Comparison of ENCODE assay signal across 8 mouse cellular contexts in the genomic region with DNA sequence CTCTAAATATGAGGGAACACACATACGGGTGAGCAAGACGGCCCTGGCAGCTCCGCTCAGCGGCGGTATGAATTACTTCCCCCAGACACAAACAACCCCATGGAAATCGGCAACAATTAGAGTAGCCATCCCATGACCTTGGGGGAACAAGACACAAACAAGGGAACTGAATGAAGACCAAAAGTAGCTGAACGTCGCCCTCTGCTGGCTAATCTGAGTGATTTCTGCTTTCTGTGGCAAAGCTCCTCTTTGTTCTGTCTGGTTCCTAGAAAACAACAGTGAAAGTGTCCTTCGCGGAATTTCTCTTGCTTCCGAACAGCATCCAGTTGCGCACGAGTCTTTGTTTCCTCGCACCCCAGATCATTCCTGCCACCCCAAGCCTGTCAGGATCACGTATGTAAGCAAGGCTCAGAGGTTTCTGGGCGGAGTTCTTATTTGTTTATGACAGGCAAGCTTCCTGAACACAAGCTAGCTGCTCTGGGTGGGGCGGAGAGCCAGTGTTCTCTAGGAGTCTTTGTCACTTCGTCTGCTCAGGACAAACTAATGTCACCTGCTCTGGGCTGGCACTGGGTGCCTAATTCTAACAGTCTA. TPM values are rescaled to one million over a fixed set of nuclear protein-coding genes. Genes with fewer than 3 reads are reported as not detected.
DNase-seq lines count a peak whose midpoint lies in the region; ATAC-seq and TF ChIP-seq lines count a peak whose summit lies in the region.

A gene (plus strand): TSS at position 216 of the 591 bp plus-strand sequence.

- H3K4me3 ChIP-seq in ES-E14 (ENCODE audit: insufficient read depth in 1 of 2, low read depth in 1 of 2, low read length in 2 of 2, poor library complexity in 1 of 2, severe bottlenecking in 1 of 2): peak within 1 kb of the TSS; percentile 29 to 42; a peak in 3 of 4 replicates
- peak within 1 kb of the TSS; percentile 53 for H3K4me3 ChIP-seq in heart, postnatal 0 days (ENCODE audit: low read depth, low read length)
- peak within 1 kb of the TSS; percentile 27 for H3K4me3 ChIP-seq in lung, embryonic 14.5 days (ENCODE audit: low read depth, low read length)
- peak within 1 kb of the TSS; percentile 40 for H3K4me3 ChIP-seq in neural tube, embryonic 15.5 days (replicated peaks)

- ATAC-seq in erythroid progenitor cell, adult 5-6 weeks (replicated peaks; ENCODE audit: low FRiP score, poor library complexity, severe bottlenecking): peak; percentile 69
- peak; percentile 71 for ATAC-seq in heart, postnatal 0 days (ENCODE audit: insufficient read depth, low read depth)
- peak; percentile 45 for ATAC-seq in lung, embryonic 14.5 days (ENCODE audit: insufficient read depth)
- peak; percentile 70 for ATAC-seq in neural tube, embryonic 15.5 days (ENCODE audit: low FRiP score)

- peak; percentile 89 for DNase-seq in ES-E14 (ENCODE audit: low read depth, low spot score)
- DNase-seq in brain, adult 2 months (ENCODE audit: low read depth, low spot score): peak; percentile 91
- DNase-seq in heart, postnatal 0 days (ENCODE audit: low spot score): peak; percentile 88
- peak; percentile 71 to 72 for DNase-seq in kidney, postnatal 25 days
- peak; percentile 93 for DNase-seq in lung, embryonic 14.5 days
- DNase-seq in thymus, postnatal 0 days (ENCODE audit: low spot score): peak; percentile 84

- H3K4me1 ChIP-seq in ES-E14 (ENCODE audit: control insufficient read depth in 2 of 2, insufficient read depth in 2 of 2, low read length in 2 of 2, poor library complexity in 1 of 2): peaks cover 0 to 5% of the 10 kb centered on the region in 2 experiments; a peak in 1 of 4 replicates
- H3K4me1 ChIP-seq in heart, postnatal 0 days (ENCODE audit: control insufficient read depth, insufficient read depth): peaks cover 39% of the 10 kb centered on the region
- H3K4me1 ChIP-seq in lung, embryonic 14.5 days (ENCODE audit: insufficient read depth): peaks cover 14% of the 10 kb centered on the region; the same call in 1 of the 2 replicates
- peaks cover 64% of the 10 kb centered on the region for H3K4me1 ChIP-seq in neural tube, embryonic 15.5 days

- H3K27ac ChIP-seq in ES-E14 (ENCODE audit: insufficient read depth, low read depth, low read length, poor library complexity, severe bottlenecking): no peak within 1 kb of the TSS
- H3K27ac ChIP-seq in heart, postnatal 0 days (ENCODE audit: low read depth): peak within 1 kb of the TSS; percentile 94
- H3K27ac ChIP-seq in lung, embryonic 14.5 days (ENCODE audit: low read depth): peak within 1 kb of the TSS; percentile 47
- H3K27ac ChIP-seq in neural tube, embryonic 15.5 days (replicated peaks): peak within 1 kb of the TSS; percentile 83

- in situ Hi-C loops in ES-E14 (cut with MboI; ENCODE audit: low sequenced_read_pairs in 2 of 2, unreplicated experiment in 2 of 2): loop anchor here (5.0 kb wide), 1 partner anchor 187 kb away; no protein-coding TSS in a partner anchor

- no peaks in the 10 kb centered on the region for H3K36me3 ChIP-seq in ES-E14 (ENCODE audit: control insufficient read depth, insufficient read depth, low read length, poor library complexity, severe bottlenecking)
- H3K36me3 ChIP-seq in heart, postnatal 0 days (replicated peaks; ENCODE audit: control insufficient read depth, insufficient read depth, low read length): no peaks in the 10 kb centered on the region
- H3K36me3 ChIP-seq in lung, embryonic 14.5 days (ENCODE audit: insufficient read depth): no peaks in the 10 kb centered on the region
- H3K36me3 ChIP-seq in neural tube, embryonic 15.5 days: 0 out of 2 replicates have a peak, but pooled peaks cover 5% of the 10 kb centered on the region

- TF ChIP-seq CTCF in heart, postnatal 0 days (IDR thresholded peaks at IDR 0.05; ENCODE audit: low read depth): peak; percentile 84
- TF ChIP-seq CTCF in lung, embryonic 14.5 days (IDR thresholded peaks at IDR 0.05; ENCODE audit: low read depth): peak; percentile 83

- WGBS in heart, postnatal 0 days: 4% methylated on average over 18 of the region's 18 CpGs
- WGBS in lung, embryonic 14.5 days: 2% methylated on average over 18 of the region's 18 CpGs
- WGBS in neural tube, embryonic 15.5 days: 2% methylated on average over 18 of the region's 18 CpGs

- H3K9me3 ChIP-seq in ES-E14 (ENCODE audit: control insufficient read depth, insufficient read depth, low read depth, low read length): no peaks in the 10 kb centered on the region
- no peaks in the 10 kb centered on the region for H3K9me3 ChIP-seq in heart, postnatal 0 days (replicated peaks; ENCODE audit: control insufficient read depth, low read length)
- no peaks in the 10 kb centered on the region for H3K9me3 ChIP-seq in lung, embryonic 14.5 days (ENCODE audit: low read depth, low read length)
- H3K9me3 ChIP-seq in neural tube, embryonic 15.5 days (replicated peaks): no peaks in the 10 kb centered on the region

- H3K27me3 ChIP-seq in heart, postnatal 0 days (ENCODE audit: control insufficient read depth, insufficient read depth, low read length): no peaks in the 10 kb centered on the region
- H3K27me3 ChIP-seq in lung, embryonic 14.5 days (ENCODE audit: insufficient read depth, low read length): no peaks in the 10 kb centered on the region
- no peaks in the 10 kb centered on the region for H3K27me3 ChIP-seq in neural tube, embryonic 15.5 days (replicated peaks)

- peak within 1 kb of the TSS; percentile 66 for H3K4me2 ChIP-seq in heart, postnatal 0 days (ENCODE audit: low read depth, low read length)
- peak within 1 kb of the TSS; percentile 60 for H3K4me2 ChIP-seq in lung, embryonic 14.5 days
- H3K4me2 ChIP-seq in neural tube, embryonic 15.5 days: peak within 1 kb of the TSS; percentile 55

- TF ChIP-seq EP300 in heart, postnatal 0 days (IDR thresholded peaks at IDR 0.05; ENCODE audit: low read depth): peak; percentile 74

- H3K9ac ChIP-seq in ES-E14 (ENCODE audit: insufficient read depth, low read depth, low read length, poor library complexity, severe bottlenecking): peak within 1 kb of the TSS; percentile 27; the same call in 1 of the 2 replicates
- peak within 1 kb of the TSS; percentile 64 for H3K9ac ChIP-seq in heart, postnatal 0 days (replicated peaks; ENCODE audit: low read depth, low read length)
- peak within 1 kb of the TSS; percentile 59 for H3K9ac ChIP-seq in lung, embryonic 14.5 days
- H3K9ac ChIP-seq in neural tube, embryonic 15.5 days (replicated peaks): peak within 1 kb of the TSS; percentile 54

TF ChIP-seq in ES-E14, 5 proteins besides CTCF, POLR2A, EP300 and RAD21:
- TF ChIP-seq ZC3H11A (IDR thresholded peaks at IDR 0.05; ENCODE audit: borderline replicate concordance, low read depth, low read length): peak; percentile 84
- no peak for TF ChIP-seq ZNF384 (IDR thresholded peaks at IDR 0.05; ENCODE audit: low read depth, low read length)
- TF ChIP-seq MAFK (IDR thresholded peaks at IDR 0.05; ENCODE audit: insufficient read depth, low read depth, low read length): 0 out of 2 replicates have a peak, but pooled peaks have one; percentile 16

RNA-seq across cellular contexts. Expression of the gene that starts here (rescaled TPM):
- total RNA-seq in ES-E14 (2012; rRNA removed): 0.11 TPM in 1 of 2 replicates, not detected in the other
- total RNA-seq in erythroid progenitor cell, adult 5-6 weeks (2015; ENCODE audit: low replicate concordance): 96.2 and 117 TPM in 2 replicates
- 128 and 171 TPM in 2 replicates for total RNA-seq in erythroid progenitor cell, adult 5-6 weeks (2017; ENCODE audit: low replicate concordance)
- 31.4 and 31.9 TPM in 2 replicates for total RNA-seq in heart, postnatal 0 days (2014; rRNA removed; ENCODE audit: low replicate concordance)
- 17.4 and 22.1 TPM in 2 replicates for polyA plus RNA-seq in heart, postnatal 0 days (2015; fragmentation: Nextera tagmentation; extraction: Ambion mirVana)
- 6.8 and 7.7 TPM in 2 replicates for polyA plus RNA-seq in lung, embryonic 14.5 days (2014; fragmentation: Nextera tagmentation; extraction: Ambion mirVana)
- 31.4 and 32.0 TPM in 2 replicates for polyA plus RNA-seq in neural tube, embryonic 15.5 days (2015; fragmentation: Nextera tagmentation; extraction: Ambion mirVana)
- polyA plus RNA-seq in thymus, postnatal 0 days (2015; fragmentation: Nextera tagmentation; extraction: Ambion mirVana): 13.7 and 22.1 TPM in 2 replicates

Comparison
In these comparisons a context has a peak if more than half of its experiments do, and no peak if none do; other contexts are left out.
1. RNA of the gene that starts here (total RNA-seq): 96.2 to 171 TPM in erythroid progenitor cell, adult 5-6 weeks and 31.4 to 31.9 TPM in heart, postnatal 0 days; 0.11 TPM in ES-E14; every median in the first group is over 10 times any median in the second.
2. Peak in DNase-seq, H3K4me3 ChIP-seq and H3K9ac ChIP-seq in ES-E14; RNA of the gene not detected or under 1 TPM.
3. Peak in every context shown above with its lines, with median percentiles within 50 percentile points of each other: DNase-seq, H3K4me3 ChIP-seq, H3K9ac ChIP-seq, ATAC-seq and H3K4me2 ChIP-seq.